Mouse (Mus musculus): ENCODE measurements around the gene Shcbp1l.

- TF ChIP-seq POLR2A (IDR thresholded peaks at IDR 0.05; ENCODE audit: insufficient read depth, low read depth, low read length) = no peak
- no peak for TF ChIP-seq CTCF (IDR thresholded peaks at IDR 0.05; ENCODE audit: insufficient read depth, low read depth, low read length)
Observed at GRCm38 (mm10) chr1:153440752-153441151, 15.8 kb downstream of the Shcbp1l start.
